Mouse (Mus musculus) gonadal fat pad, adult 2 months (tissue): ENCODE data around the gene Hist1h4h. TPM values are rescaled to one million over a fixed set of nuclear protein-coding genes. Genes with fewer than 3 reads are reported as not detected.
"Not testable (repeated sequence)": the region's sequence is repeated elsewhere in the genome, so short reads cannot be mapped to it uniquely, and the experiment has no call there.

Source experiments
- DNase-seq: peaks from one replicate; pipeline ENCODE4 v3.0.0-alpha.2; 2012; ENCODE audit warnings: low read depth
- polyA plus RNA-seq: library from polyadenylated mRNA; depleted of rRNA; stranded (reverse); fragments of >200 nt; gene quantifications from 2 replicates; pipeline ENCODE4 v1.2.3, GENCODE M21; 2012

Gene Hist1h4h
- polyA plus RNA-seq, 1 experiment = 92.4 TPM

GRCm38 (mm10) chr13:23510127-23510526, 20.7 kb upstream of the Hist1h4h start:
- DNase-seq = no peak

DNA sequence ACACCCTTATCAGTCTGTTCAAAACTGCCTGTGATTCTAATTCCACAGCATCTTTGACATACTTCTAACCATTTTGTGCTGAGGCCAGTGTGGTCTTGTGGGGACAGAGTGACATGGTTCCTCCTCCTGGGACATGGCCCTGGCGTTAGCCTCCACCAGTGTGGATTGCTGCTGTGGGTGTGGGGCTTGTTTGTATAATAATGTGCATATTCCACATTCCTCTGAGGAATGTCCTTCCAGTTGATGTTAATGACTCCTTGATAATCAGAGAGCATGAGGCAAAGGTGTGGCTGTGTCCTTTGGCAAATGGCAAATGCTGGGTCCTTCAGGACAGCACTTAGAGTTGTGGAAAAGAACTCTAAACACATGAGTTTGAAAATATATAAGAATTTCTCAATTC, 17.3 kb upstream of the Hist1h4h start:
- DNase-seq = no peak

DNA sequence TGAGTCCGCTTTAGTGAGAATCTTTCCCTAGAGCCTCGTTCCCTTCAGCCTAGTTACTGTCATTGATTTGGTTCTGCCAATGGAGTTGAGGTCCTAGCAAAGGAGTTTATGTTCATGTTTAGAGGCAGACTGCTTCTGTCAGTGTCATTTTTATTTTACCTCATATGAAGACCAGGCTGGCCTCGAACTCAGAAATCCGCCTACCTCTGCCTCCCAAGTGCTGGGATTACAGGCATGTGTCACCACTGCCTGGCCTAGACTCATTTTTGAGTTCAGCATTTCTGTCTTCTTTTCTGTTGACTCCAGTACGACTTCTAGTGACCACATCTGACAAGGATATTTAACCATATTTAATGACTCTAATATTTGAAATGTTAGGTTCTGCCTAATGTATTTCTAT, 15.6 kb upstream of the Hist1h4h start:
- DNase-seq = no peak

DNA sequence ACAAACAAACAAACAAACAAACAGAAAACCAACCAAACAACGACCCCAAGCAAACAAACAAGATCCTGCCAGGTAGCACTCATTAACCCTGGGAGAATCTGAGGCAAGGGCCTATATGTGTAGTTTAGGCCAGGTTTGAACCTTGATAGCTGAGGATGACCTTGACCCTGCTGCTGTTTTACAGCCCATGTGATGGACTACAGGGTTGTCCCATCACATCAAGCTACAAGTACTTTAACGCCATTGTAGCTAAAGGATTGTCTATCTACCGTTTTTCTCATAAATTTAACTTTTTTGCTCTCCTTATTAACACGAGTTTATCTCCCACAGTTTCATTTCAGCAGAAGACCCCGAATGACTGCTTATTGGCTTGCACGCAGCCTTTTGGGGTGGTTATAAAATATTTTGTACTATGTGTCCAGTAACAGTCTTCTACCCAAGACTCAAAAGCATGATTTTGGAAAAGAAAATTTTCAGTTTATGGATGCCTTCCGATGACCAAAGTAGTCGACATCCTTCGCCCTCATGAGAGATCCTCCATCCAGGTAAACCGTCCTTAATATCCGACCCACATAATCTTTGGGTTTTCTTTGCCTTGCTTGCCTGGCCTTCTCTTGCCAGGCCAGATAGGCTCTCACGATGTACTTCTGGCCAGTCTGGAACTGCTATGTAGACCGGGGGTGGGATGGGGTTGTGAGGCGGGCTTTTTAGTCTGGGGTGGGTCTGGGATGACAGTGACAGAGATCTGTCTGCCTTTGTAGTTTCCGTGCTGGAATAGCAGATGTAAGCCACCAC, 14.8 kb upstream of the Hist1h4h start:
- no peak for DNase-seq

DNA sequence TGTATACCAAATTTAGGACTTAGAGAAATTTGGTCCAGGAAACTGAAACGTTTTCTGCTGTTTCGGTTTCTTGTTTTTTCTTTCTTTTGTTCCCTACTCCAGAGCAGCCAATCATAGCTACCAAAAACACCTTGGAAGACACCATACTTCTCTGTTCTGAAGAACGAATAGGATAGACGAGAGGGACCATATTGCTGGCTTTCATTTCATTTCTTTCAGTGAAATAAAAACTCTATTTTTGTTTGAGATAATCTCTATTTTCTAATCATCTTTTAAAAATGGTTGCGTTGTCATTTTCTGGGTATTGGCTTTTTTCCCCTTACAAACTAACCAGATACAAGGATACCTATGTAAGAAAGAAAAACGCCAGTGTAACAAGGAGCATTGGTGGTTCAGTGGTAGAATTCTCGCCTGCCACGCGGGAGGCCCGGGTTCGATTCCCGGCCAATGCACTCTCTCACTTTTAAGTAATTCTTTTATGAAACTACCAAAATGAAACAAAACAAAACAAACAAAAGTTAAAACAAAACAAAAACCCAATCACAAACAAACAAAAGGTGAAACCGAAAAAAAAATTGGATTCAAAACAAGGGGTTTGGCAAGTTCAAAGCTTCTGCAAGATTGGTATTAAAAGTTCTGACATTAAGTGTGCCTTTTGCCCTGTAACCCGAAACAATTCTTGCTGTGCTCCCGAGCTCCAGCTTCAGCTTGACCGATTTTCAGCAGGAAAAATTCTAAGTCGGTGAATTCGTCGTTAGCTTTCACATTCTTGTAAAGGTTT, 13.8 kb upstream of the Hist1h4h start:
- no peak for DNase-seq

DNA sequence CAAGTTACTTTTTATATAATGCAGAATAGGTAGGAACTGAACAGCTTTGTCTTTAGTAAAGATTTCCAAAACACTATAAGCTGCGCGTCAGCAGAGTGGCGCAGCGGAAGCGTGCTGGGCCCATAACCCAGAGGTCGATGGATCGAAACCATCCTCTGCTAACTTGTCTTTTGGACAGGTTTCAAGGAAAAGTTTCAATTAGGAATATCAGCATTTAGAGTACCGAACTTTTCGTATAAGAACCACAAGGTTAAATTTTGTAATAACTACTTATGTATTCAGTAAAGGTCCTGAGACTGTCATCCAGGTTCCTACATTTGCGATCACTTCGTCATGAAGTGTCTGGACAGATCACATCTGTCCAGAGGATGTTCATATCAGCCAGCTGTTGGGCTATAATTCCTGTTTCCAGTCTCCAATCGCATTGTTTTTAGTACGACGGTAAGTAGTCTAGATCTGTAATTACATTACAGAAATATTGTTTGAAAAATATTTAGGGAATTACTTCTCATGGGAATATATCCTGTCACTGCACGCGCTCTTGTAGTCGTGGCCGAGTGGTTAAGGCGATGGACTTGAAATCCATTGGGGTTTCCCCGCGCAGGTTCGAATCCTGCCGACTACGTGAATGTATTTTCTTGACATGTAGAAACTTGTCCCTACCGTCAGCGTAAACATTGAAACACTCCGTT, 13.1 kb upstream of the Hist1h4h start:
- no peak for DNase-seq

DNA sequence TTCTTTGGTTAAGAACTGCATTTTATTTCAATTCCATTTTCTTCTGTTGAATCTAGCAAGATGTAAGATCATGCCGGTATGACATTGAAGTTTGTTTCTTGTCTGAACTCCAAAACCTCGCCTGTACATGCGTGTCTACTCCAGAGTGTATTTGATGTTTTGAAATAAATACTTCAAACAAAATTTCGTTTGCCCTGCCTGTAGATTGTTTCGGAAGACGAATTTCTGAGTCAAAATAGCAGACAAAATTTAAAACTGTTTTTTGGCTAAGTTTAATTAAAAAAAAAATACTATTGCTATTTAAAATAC, 12.6 kb upstream of the Hist1h4h start:
- no peak for DNase-seq

DNA sequence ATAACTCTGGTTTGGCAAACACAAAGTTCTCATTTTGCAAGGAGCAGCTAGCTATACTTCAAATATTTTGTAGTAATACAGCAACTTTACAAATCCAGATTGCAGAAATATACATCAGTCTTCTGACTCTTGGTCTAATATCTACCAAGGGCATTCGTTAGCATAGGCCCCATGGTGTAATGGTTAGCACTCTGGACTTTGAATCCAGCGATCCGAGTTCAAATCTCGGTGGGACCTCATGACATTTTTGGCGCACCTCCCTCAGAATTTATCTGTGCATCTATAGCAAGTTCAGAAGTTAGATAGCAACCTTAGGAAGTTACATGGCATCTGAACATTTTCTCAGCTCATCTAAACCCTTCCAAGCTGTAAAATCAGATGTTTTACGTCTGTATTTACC, 12.0 kb upstream of the Hist1h4h start:
- no peak for DNase-seq

GRCm38 (mm10) chr13:23519416-23519815, 11.4 kb upstream of the Hist1h4h start:
- DNase-seq = no peak

- DNase-seq = no peak
Measured at GRCm38 (mm10) chr13:23521703-23522102, 9.1 kb upstream of the Hist1h4h start.

GRCm38 (mm10) chr13:23523976-23524375, 6.9 kb upstream of the Hist1h4h start:
- DNase-seq = no peak

DNA sequence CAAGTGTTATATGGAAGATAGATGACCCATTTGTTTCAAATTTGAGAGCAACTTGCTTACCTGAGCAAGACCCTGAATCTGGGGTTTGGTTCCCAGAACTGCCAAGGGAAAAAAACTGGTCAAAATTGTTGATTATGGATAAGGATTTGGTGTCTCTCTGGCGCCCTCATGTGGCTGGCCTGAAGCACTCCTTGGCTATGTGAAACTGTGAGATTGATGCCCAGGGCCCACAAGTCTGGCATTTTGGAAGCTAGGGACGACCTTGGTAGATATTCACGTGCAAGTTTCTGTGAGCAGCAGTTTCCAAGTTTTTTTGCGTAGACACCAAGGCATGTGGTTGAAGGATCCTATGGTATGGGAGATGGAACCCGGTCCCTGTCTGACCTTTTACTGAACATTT, 6.2 kb upstream of the Hist1h4h start:
- DNase-seq = no peak

DNA sequence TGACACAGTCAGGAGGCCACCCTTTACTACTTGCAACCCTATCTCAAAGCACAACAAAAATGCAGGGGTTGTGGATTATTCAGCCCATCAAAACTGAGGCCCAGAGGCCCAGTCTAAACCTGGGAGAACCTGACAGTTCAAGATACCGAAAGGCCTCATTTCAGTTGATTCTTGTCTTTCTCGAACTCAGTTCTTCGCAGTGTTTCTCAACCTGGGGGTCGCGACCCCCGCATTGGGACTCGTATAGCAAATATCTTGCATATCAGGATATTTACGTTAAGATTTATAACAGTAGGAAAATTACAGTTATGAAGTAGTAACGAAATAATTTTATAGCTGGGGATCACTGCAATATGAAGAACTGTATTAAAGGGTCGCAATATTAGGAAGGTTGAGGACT, 4.9 kb upstream of the Hist1h4h start:
- DNase-seq = no peak

DNA sequence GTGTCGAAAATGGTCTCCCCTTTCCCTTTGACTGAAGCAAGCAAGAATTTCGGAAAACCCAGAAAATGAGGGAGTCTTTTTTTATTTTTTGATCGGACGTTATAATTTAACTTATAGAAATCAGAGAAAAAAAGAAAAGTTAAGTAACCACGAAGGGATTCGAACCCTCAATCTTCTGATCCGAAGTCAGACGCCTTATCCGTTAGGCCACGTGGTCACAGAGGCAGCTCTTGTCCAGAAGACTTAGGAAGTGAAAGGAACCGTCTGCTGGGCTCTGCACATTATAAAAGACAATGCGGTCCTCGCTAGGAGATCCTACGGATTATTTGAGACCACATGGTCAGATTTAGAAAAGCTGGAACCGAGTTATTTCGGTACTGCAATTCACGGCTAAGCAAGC, 4.5 kb upstream of the Hist1h4h start:
- no peak for DNase-seq

DNA sequence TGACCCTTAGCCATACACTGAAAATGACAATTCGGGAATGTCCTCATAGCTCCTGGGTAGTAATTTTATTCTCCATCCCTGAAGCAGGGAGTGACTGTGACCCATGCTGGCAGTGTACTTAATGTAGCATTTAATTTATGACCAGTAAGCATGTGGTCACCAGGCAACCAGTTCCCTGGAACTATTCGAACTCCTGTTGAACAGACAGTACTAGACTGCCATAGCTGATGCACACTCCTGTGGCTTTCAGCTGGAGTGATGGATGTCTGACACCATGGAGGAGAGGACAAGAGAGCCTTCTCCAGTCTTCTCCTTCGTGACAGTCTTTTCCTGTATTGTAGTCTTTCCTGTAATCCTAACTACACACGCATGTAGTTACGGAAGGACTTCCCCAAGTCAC, 1.8 kb upstream of the Hist1h4h start:
- no peak for DNase-seq

GRCm38 (mm10) chr13:23529480-23530165, 1.2 kb upstream of the Hist1h4h start:
- no peak for DNase-seq

- no peak for DNase-seq
Measured at GRCm38 (mm10) chr13:23530181-23530900, 509 bp upstream of the Hist1h4h start.

DNA sequence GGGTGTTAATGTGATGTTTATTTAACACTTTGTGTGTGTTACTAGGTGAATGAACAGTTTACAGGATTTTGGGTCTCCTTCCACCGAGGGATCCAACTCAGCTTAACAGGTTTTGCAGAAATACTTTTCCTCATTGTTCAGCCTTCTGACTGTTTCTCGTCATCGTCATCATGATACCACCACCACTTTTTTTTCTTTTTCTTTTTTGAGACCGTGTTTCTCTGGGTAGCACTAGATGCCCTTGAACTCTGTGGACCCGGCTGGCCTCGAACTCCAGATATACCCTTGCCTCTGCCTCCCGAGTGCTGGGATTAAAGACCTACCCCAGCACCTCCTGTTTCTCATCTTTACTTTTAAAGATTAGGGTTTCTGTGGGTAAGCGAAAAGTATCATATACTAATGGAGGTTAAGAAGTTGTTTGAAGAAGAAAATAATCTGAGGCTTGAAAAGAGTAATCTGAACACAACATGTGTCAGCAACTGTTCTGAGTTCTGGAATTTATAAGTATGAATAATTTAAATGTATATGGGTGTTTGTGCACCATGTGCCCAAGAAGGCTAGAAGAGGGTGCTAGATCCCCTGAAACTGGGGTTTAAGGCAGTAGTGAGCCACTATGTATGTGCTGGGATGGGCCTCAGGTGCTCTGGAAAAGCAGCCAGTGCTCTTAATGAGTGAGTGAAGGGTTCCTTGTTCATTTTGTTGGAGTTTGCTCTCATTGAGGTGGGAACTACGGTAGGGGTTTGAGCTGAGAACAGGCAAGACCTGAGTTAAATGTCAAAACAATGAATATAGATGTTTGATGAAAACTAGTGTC, 1.6 kb downstream of the Hist1h4h start:
- DNase-seq = no peak

- not testable (repeated sequence) for DNase-seq
Measured at GRCm38 (mm10) chr13:23533560-23534367, 2.9 kb downstream of the Hist1h4h start, which contains the start of gene Hist1h2af. Gene Hist1h2af (plus strand): TSS chr13:23533906.
